Mouse (Mus musculus) embryonic facial prominence, embryonic 13.5 days (tissue): ENCODE measurements around the gene Gna13. TPM values are rescaled to one million over a fixed set of nuclear protein-coding genes. Genes with fewer than 3 reads are reported as not detected.
A peak's percentile ranks its signal among the peaks of the same experiment; 100 is the strongest.

Experiments
- ATAC-seq: fragments of 200-750 bp; cut with Nextera tagmentation; 2 replicates; pipeline ENCODE4 v1.8.0; 2017; ENCODE audit warnings: low read depth; ENCODE audit not compliant: insufficient number of reproducible peaks, insufficient read depth, low FRiP score, low TSS enrichment
- H3K27ac ChIP-seq: fragments of 300-500 bp; sonication (generic); 2 replicates; pipeline ENCODE4 v1.5.1; 2015; ENCODE audit warnings: moderate library complexity, mild to moderate bottlenecking, inconsistent platforms
- H3K27me3 ChIP-seq: fragments of 300-500 bp; sonication (generic); 2 replicates; pipeline ENCODE4 v1.6.1; 2015; ENCODE audit warnings: mild to moderate bottlenecking, inconsistent platforms
- H3K36me3 ChIP-seq: fragments of 300-500 bp; sonication (generic); 2 replicates; pipeline ENCODE4 v1.6.1; 2015; ENCODE audit warnings: mild to moderate bottlenecking, inconsistent platforms
- H3K4me1 ChIP-seq: fragments of 300-500 bp; sonication (generic); 2 replicates; pipeline ENCODE4 v1.6.1; 2015; ENCODE audit warnings: inconsistent platforms
- H3K4me2 ChIP-seq: fragments of 300-500 bp; sonication (generic); 2 replicates; pipeline ENCODE4 v1.6.1; 2015; ENCODE audit warnings: moderate library complexity, mild to moderate bottlenecking, inconsistent platforms
- H3K4me3 ChIP-seq: fragments of 300-500 bp; sonication (generic); 2 replicates; pipeline ENCODE4 v1.5.1; 2015; ENCODE audit warnings: mild to moderate bottlenecking, inconsistent platforms
- H3K9ac ChIP-seq: fragments of 300-500 bp; sonication (generic); 2 replicates; pipeline ENCODE4 v1.6.1; 2015; ENCODE audit warnings: mild to moderate bottlenecking, inconsistent platforms
- H3K9me3 ChIP-seq: fragments of 300-500 bp; sonication (generic); 2 replicates; pipeline ENCODE4 v1.6.1; 2016; ENCODE audit warnings: inconsistent platforms
- WGBS: fragments of 180-500 bp; shearing (Covaris S2); methylation state at CpG from one replicate; pipeline ENCODE4 v1.1.7; 2015; ENCODE audit warnings: mixed read lengths; 5-methylcytosine and 5-hydroxymethylcytosine counted together
- polyA plus RNA-seq: library from polyadenylated mRNA; unstranded; fragments of >200 nt; fragmentation: Nextera tagmentation; extraction: Ambion mirVana; gene quantifications from 2 replicates; pipeline ENCODE4 v1.2.1, GENCODE M21; 2015

Gna13 gene
- polyA plus RNA-seq, 1 experiment from 2014 or later, result 22.1 TPM

DNA sequence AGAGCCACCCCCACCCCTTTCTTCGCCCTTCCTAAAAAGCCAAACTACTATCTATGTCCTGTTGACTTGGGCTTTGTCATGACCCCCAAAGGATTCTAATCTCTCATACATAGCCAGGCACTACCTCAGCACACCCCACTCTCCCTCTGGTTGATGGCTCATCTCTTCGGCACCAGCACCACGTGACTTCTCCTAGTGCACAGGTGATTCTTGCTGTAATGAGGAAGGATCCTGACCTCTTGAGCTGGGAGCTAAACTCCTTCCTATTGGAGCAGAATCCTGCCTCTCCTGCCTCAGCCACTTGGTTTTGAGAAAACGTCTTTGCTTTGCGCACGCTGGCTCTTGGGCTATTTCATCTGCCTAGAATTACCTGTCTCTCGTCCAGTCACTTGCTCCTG, 12.3 kb upstream of the Gna13 start:
- H3K4me1 ChIP-seq, result peaks cover 33% of the 10 kb centered on the region
- H3K27me3 ChIP-seq, result no peaks in the 10 kb centered on the region
- H3K9me3 ChIP-seq, result no peaks in the 10 kb centered on the region
- H3K27ac ChIP-seq, result no peak overlapping the region
- no peak for ATAC-seq
- no peak overlapping the region for H3K4me2 ChIP-seq
- no peak overlapping the region for H3K4me3 ChIP-seq
- no peak overlapping the region for H3K9ac ChIP-seq
- 82% methylated on average over 7 of the region's 7 CpGs for WGBS
- no peaks in the 10 kb centered on the region for H3K36me3 ChIP-seq

DNA sequence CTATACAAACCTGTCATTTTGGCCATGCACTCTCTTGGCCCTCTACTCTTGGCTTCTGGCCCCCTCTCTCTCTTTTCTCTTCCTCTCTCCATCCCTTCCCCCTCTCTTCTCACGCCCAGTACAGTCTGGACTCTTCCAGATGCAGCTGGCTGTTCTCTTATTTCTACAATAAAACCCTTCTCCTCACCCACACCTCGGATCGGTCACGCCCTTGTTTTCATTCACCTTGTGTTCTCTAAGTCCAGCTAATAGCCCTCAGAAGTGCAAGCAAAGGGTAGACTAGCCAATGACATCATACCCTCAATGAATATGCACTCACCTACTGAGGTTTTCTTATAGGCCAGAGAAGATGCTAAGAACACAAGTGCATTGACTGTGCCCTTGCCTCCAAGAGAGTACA, 11.1 kb upstream of the Gna13 start:
- 81% methylated on average over 4 of the region's 4 CpGs for WGBS
- ATAC-seq, result no peak

DNA sequence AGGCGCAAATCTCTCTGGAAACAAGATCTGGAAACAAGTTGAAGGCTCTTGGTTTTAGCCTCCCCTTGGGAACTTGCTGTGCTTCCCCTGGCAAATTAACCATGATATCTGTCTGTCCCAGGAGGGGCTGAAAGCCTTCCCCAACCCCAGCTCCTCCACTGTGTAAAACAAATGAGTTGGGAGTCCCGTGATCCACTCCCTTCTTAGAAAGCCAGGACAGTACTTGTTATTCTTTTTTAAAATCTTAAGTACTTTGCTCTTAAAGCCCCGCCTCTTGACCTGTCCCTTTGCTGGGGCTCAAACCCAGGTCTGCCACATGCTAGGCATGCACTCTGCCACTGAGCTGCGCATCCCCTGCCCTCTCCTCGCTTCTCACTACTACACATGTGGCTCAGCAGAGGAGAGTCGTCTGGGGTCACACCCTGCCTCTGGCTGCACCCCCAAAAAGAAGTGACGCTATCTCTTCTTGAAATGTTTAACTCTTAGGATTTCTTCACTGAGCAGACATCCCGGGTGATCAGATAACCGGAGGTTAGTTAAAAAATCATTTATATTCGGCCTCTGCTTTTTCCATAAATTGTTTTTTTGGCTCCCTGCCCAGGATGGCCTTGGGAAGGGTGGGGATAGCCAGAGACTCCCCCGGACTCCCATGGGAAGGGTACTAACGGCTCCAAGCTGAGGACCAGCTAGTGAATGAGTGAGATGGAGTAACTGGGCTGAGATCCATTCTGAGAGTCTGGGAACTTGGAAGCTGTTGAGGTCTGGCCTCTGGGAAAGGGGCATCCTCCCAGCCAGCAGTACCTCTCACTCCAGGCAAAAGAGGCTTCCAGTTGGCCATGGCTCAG, 9.0 kb upstream of the Gna13 start:
- ATAC-seq, result peak; percentile 37; the same call in 1 of the 2 replicates
- Histone ChIP-seq H3K9me3 (no peaks in the 10 kb centered on the region), H3K9ac (no peak overlapping the region), H3K4me1 (peaks cover 31% of the 10 kb centered on the region), H3K4me3 (no peak overlapping the region), H3K36me3 (no peaks in the 10 kb centered on the region), H3K27ac (no peak overlapping the region), H3K27me3 (peaks cover 4% of the 10 kb centered on the region; the same call in 1 of the 2 replicates), H3K4me2 (no peak overlapping the region)
- 52% methylated on average over 12 of the region's 12 CpGs for WGBS

More for the DNA sequence above, 11.1 kb upstream of the Gna13 start:
- peaks cover 37% of the 10 kb centered on the region for H3K4me1 ChIP-seq
- H3K27me3 ChIP-seq, result peaks cover 4% of the 10 kb centered on the region; the same call in 1 of the 2 replicates
- no peak overlapping the region for H3K9ac ChIP-seq
- H3K4me3 ChIP-seq, result no peak overlapping the region
- H3K9me3 ChIP-seq, result no peaks in the 10 kb centered on the region
- no peak overlapping the region for H3K4me2 ChIP-seq
- no peak overlapping the region for H3K27ac ChIP-seq
- no peaks in the 10 kb centered on the region for H3K36me3 ChIP-seq

DNA sequence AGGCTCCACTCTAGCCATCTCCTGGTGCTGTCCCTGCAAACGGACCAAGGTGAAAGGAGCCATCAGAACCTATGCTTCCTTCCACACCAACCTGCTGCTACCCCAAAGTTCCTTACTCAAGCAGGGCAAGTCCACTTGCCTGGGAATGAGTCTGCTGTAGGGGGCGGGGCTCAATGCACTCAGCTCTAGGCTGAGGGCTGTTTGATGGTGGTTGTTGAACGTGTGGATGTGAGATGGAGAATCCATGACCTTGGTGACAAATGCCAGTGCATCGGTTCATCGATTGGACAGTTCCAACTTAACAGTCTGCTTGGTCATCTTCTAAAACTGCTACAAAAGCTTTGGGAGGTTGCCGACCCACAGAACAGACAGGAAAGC, 8.4 kb upstream of the Gna13 start:
- ATAC-seq, result no peak
- no peak overlapping the region for H3K9ac ChIP-seq
- H3K4me3 ChIP-seq, result no peak overlapping the region
- WGBS, result 81% methylated on average over 6 of the region's 6 CpGs
- peaks cover 31% of the 10 kb centered on the region for H3K4me1 ChIP-seq
- H3K9me3 ChIP-seq, result no peaks in the 10 kb centered on the region
- peaks cover 4% of the 10 kb centered on the region; the same call in 1 of the 2 replicates for H3K27me3 ChIP-seq
- H3K27ac ChIP-seq, result no peak overlapping the region
- H3K36me3 ChIP-seq, result no peaks in the 10 kb centered on the region
- H3K4me2 ChIP-seq, result no peak overlapping the region

DNA sequence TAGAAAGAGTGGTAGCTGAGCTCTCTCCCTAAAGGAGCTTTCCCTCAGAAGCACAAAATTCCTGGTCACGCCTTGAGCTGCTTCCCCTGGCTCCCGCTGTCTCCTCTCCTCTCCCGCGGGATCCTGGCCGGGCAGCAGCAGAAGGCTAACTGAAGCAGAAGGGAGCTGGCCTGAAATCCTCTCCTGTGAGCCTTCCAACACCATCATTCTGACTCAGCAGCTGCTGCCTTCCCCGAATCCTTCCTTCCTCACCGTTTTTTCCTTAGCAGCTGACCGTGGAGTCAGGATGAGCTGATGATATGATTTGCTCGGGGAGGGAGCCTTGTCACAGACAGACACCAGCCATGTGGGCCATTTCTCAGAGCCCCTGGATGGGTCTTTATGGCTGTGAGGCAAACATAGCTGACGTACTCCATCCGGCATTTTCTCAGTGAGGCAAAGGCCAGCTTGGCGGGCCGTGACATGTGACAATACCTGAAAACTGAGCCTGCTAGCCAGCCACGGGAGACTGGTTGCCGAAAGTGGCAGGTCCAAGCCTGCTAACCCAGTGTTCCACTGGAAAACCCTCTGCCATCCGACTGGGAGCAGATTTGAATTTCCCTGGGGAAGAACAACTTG, 6.8 kb upstream of the Gna13 start:
- Histone ChIP-seq H3K4me1 (peaks cover 31% of the 10 kb centered on the region), H3K9ac (no peak overlapping the region), H3K27me3 (peaks cover 4% of the 10 kb centered on the region; the same call in 1 of the 2 replicates), H3K4me3 (no peak overlapping the region), H3K4me2 (no peak overlapping the region), H3K36me3 (no peaks in the 10 kb centered on the region), H3K27ac (no peak overlapping the region), H3K9me3 (no peaks in the 10 kb centered on the region)
- WGBS, result 63% methylated on average over 16 of the region's 16 CpGs
- no peak for ATAC-seq

DNA sequence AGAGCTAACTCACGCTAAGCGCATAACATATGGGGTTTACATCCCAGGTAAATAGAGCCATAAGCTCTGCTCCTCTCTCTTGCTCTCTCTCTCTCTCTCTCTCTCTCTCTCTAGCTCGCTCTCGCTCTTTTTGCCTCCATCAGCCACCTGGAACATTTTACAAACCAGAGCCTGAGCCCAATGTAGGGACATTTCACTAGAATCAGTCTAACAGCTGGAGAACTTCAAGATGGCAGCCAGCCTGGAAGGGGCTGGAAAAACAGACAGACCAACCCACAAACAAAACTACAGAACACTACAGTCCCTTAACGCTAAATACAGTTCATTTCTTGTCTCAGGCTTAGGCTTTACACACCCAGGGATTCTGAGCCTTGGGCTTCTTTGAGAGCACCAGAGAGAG, 5.5 kb upstream of the Gna13 start:
- Histone ChIP-seq H3K4me2 (no peak overlapping the region), H3K27me3 (peaks cover 4% of the 10 kb centered on the region; the same call in 1 of the 2 replicates), H3K36me3 (no peaks in the 10 kb centered on the region), H3K4me3 (no peak overlapping the region), H3K9me3 (no peaks in the 10 kb centered on the region), H3K27ac (peak overlapping the region; percentile 28; the same call in 1 of the 2 replicates), H3K9ac (no peak overlapping the region), H3K4me1 (peaks cover 41% of the 10 kb centered on the region)
- no peak for ATAC-seq
- 54% methylated on average over 5 of the region's 5 CpGs for WGBS

DNA sequence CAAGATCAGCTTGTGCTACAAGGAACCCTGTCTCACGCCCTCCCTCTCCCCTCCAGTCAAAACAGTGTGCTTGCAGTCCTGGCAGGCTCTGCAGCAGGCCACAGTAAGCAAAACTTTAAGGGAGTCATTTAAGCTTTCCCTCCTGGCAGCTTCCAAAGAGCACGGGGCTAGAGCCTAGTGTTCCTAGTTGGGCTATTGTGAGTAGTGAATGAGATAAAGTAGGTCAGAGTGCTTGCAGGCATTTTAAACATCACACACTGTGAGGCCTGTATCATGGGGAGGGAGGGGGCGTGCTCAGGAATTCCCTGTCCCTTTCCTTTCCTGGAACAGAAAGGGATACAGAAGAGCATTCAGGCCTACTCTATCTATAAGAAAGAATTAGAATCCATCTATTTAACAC, 4.1 kb upstream of the Gna13 start:
- H3K4me1 ChIP-seq, result peaks cover 39% of the 10 kb centered on the region
- no peaks in the 10 kb centered on the region for H3K36me3 ChIP-seq
- 43% methylated on average over 3 of the region's 3 CpGs for WGBS
- H3K9me3 ChIP-seq, result no peaks in the 10 kb centered on the region
- H3K27me3 ChIP-seq, result peaks cover 4% of the 10 kb centered on the region; the same call in 1 of the 2 replicates
- peak overlapping the region; percentile 18; the same call in 1 of the 2 replicates for H3K27ac ChIP-seq
- ATAC-seq, result no peak
- no peak overlapping the region for H3K4me2 ChIP-seq
- no peak overlapping the region for H3K4me3 ChIP-seq
- no peak overlapping the region for H3K9ac ChIP-seq

DNA sequence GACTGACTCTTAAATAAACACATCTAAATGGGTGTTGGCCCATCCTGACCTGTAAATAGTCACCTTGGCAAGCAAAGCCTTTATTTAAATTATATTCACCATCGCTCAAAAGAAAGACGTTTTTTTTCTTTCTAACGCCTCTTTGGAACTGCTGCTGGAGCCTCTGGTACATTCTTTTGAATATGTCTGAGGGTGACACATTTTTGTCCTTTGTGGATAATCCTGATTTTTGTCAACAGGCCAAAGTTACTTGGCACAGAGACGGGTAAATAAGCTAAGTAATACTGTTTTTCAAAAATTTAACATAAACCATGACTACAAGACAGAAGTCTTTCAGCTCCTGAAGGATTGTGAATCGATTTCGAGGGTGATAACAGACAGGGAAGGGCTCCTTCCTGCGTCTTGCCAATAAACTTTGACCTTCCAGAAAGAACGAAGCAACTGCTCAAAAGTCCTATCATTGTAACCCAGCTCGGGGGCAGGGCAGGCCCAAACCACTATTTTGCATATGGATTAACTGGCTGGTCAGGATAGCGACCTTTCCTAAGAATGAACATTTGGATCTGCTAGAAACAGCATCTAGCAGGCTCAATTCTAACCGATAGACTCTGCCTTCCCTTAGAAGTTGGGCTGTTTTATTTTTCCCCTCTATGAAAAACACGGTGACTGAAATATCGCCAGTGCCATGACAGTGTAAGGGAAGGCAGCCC, 3.4 kb upstream of the Gna13 start:
- H3K9ac ChIP-seq, result no peak overlapping the region
- no peak overlapping the region for H3K4me3 ChIP-seq
- H3K9me3 ChIP-seq, result no peaks in the 10 kb centered on the region
- no peak overlapping the region for H3K27ac ChIP-seq
- peaks cover 4% of the 10 kb centered on the region; the same call in 1 of the 2 replicates for H3K27me3 ChIP-seq
- peaks cover 35% of the 10 kb centered on the region for H3K4me1 ChIP-seq
- no peak overlapping the region for H3K4me2 ChIP-seq
- H3K36me3 ChIP-seq, result no peaks in the 10 kb centered on the region
- WGBS, result 42% methylated on average over 13 of the region's 13 CpGs
- ATAC-seq, result no peak

DNA sequence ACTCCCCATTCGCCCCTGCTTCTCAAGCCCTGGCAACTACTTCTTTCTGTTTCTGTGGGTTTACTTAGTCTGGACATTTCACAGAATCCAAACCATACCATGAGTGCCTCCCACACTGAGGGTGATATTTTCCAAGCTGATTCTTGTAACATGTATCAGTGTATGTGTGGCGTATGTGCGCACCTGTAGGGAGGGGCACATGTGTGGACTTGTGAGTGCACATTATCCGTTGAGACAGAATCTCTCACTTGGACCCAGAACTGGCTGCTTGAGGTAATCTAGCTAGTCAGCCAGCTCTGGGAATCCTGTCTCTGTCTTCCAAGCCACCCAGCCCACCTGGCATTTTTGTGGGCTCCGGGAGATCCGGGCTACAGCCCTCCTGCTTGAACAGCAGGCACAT, 2.5 kb upstream of the Gna13 start:
- no peak for ATAC-seq
- peaks cover 44% of the 10 kb centered on the region for H3K4me1 ChIP-seq

DNA sequence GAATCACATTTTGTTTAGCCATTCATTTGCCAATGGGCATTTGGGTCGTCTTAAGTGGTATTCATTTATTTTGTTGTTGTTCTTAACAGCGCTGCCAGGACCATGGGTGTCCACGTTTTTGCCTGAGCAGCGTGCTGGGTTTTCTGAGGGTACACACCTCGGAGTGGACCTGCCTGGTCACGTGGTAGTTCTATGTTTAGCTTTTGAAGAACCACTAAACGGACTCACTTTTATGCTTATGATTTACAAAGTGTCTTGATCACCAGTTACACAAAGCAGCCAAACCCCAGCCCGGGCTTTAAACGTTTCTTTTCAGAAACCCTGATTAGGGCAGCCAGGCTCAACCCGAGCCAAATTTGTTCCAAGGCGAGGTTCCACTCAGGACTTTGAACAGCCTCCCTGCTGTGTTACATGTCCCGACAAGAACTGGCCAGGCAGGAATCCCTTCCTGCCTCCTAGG, 2.0 kb upstream of the Gna13 start:
- no peak overlapping the region; the same call in 1 of the 2 replicates for H3K9ac ChIP-seq
- H3K4me2 ChIP-seq, result peak overlapping the region; percentile 20; the same call in 1 of the 2 replicates
- H3K9me3 ChIP-seq, result no peaks in the 10 kb centered on the region
- ATAC-seq, result no peak
- H3K36me3 ChIP-seq, result peaks cover 3% of the 10 kb centered on the region
- 59% methylated on average over 12 of the region's 12 CpGs for WGBS
- 0 out of 2 replicates have a peak overlapping the region, but pooled peaks have one; percentile 7 for H3K4me3 ChIP-seq
- peaks cover 3% of the 10 kb centered on the region; the same call in 1 of the 2 replicates for H3K27me3 ChIP-seq
- H3K4me1 ChIP-seq, result peaks cover 49% of the 10 kb centered on the region
- peak overlapping the region; percentile 74 for H3K27ac ChIP-seq

More for the DNA sequence above, 2.5 kb upstream of the Gna13 start:
- Histone ChIP-seq H3K27ac (peak overlapping the region; percentile 74), H3K4me2 (peak overlapping the region; percentile 20; the same call in 1 of the 2 replicates), H3K9ac (no peak overlapping the region; the same call in 1 of the 2 replicates), H3K36me3 (no peaks in the 10 kb centered on the region), H3K9me3 (no peaks in the 10 kb centered on the region), H3K4me3 (0 out of 2 replicates have a peak overlapping the region, but pooled peaks have one; percentile 7), H3K27me3 (peaks cover 4% of the 10 kb centered on the region; the same call in 1 of the 2 replicates)
- 74% methylated on average over 6 of the region's 6 CpGs for WGBS

DNA sequence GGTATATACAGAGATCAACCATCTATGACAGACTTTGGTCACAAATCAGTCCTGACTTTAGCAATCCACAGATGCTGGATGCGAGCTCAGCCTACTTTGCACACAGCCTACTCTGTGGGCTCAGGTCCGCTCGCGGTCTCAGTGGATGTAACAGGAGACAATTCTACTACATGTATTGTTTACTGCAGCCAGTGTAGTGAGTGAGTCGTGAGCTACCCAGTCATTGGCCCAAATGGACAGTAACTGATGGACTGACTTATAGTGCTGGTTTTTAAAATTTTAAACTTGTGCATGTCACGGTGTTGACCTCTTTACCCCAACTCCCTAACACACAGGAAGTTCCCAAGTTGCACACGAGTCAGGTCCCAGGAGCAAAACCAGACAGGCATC, 1.4 kb upstream of the Gna13 start:
- H3K4me3 ChIP-seq, result no peak overlapping the region
- H3K27me3 ChIP-seq, result no peaks in the 10 kb centered on the region; the same call in 1 of the 2 replicates
- peak overlapping the region; percentile 77 for H3K4me2 ChIP-seq
- 0 out of 2 replicates have a peak overlapping the region, but pooled peaks have one; percentile 74 for H3K27ac ChIP-seq
- H3K9ac ChIP-seq, result no peak overlapping the region
- H3K9me3 ChIP-seq, result no peaks in the 10 kb centered on the region
- H3K36me3 ChIP-seq, result peaks cover 7% of the 10 kb centered on the region
- peaks cover 48% of the 10 kb centered on the region for H3K4me1 ChIP-seq
- ATAC-seq, result no peak
- WGBS, result 66% methylated on average over 7 of the region's 7 CpGs
